Mouse (Mus musculus): Measurements from ENCODE around the gene Epha3. TPM values are rescaled to one million over a fixed set of nuclear protein-coding genes. Genes with fewer than 3 reads are reported as not detected.

The Epha3 gene
- total RNA-seq, 1 experiment from 2014 or later: 2.9 TPM

GRCm38 (mm10) chr16:63653393-63653918, 210.5 kb downstream of the Epha3 start:
- no peak for DNase-seq

- DNase-seq: no peak
These were observed 213.2 kb downstream of the Epha3 start for GRCm38 (mm10) chr16:63650760-63651159.

- no peak for DNase-seq
These were observed 217.4 kb downstream of the Epha3 start for GRCm38 (mm10) chr16:63646577-63646976.

- no peak for DNase-seq
These were observed 221.3 kb downstream of the Epha3 start for GRCm38 (mm10) chr16:63642641-63643040.

GRCm38 (mm10) chr16:63641603-63642002, 222.4 kb downstream of the Epha3 start:
- no peak for DNase-seq

- no peak for DNase-seq
These were observed 225.3 kb downstream of the Epha3 start for GRCm38 (mm10) chr16:63638701-63639100.

GRCm38 (mm10) chr16:63633748-63634166, 230.2 kb downstream of the Epha3 start:
- no peak for DNase-seq

- no peak for DNase-seq
These were observed 238.7 kb downstream of the Epha3 start for GRCm38 (mm10) chr16:63625229-63625628.

GRCm38 (mm10) chr16:63621845-63622244, 242.1 kb downstream of the Epha3 start:
- no peak for DNase-seq

GRCm38 (mm10) chr16:63615396-63615795, 248.6 kb downstream of the Epha3 start:
- no peak for DNase-seq

- DNase-seq: no peak
These were observed 251.0 kb downstream of the Epha3 start for GRCm38 (mm10) chr16:63613006-63613405.

GRCm38 (mm10) chr16:63600229-63600628, 263.7 kb downstream of the Epha3 start:
- DNase-seq: no peak

GRCm38 (mm10) chr16:63594656-63595055, 269.3 kb downstream of the Epha3 start:
- DNase-seq: no peak

GRCm38 (mm10) chr16:63569746-63570145, 294.2 kb downstream of the Epha3 start:
- DNase-seq: no peak

GRCm38 (mm10) chr16:63566106-63566836, 297.7 kb downstream of the Epha3 start:
- DNase-seq: no peak

GRCm38 (mm10) chr16:63556410-63557146, 307.4 kb downstream of the Epha3 start:
- no peak for DNase-seq

- no peak for DNase-seq
These were observed 311.4 kb downstream of the Epha3 start for GRCm38 (mm10) chr16:63552531-63552930.

- DNase-seq: no peak
These were observed 324.5 kb downstream of the Epha3 start for GRCm38 (mm10) chr16:63539489-63539888.

GRCm38 (mm10) chr16:63528821-63529220, 335.2 kb downstream of the Epha3 start:
- no peak for DNase-seq

- no peak for DNase-seq
These were observed 346.3 kb downstream of the Epha3 start for GRCm38 (mm10) chr16:63517636-63518035.

GRCm38 (mm10) chr16:63510069-63510468, 353.9 kb downstream of the Epha3 start:
- DNase-seq: no peak

- DNase-seq: no peak
These were observed 357.5 kb downstream of the Epha3 start for GRCm38 (mm10) chr16:63506437-63506836.

- DNase-seq: no peak
These were observed 362.5 kb downstream of the Epha3 start for GRCm38 (mm10) chr16:63501456-63501855.
